Mouse (Mus musculus) lung, postnatal 36 days (tissue): ENCODE measurements at regions not wholly inside any gene's neighbourhood (a gene's known extent, or its start where the extent isn't known, plus 50 kb on each side); places are given as distances from the start of the nearest gene placed in this dataset.

Experiments
- DNase-seq: peaks from one replicate; pipeline ENCODE4 v3.0.0; 2022; ENCODE audit warnings: mixed read lengths

DNA sequence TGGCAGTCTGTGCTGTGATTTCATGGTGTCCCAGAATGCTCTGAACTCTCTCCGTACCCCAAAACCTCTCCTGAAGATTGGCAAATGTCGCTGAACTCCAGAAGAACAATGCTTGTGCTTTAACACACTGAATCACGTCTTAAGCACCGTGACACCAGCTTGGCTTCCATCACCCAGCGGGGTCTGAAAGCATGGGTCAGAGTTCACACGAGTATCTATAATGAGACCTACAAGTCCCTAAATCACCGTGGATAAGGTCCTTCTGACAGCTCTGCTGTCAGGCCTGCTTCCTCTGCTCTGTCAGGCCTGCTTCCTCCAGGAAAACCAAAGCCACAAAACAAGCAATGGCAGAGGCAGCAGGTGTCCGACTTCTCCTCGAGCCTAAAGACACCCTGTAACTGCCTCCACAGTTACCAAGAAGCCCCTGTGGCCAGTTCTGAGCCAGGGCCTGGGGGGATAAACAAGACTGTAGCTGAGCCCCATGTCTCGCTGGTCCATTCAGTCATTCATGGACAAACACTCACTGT, 229.1 kb upstream of the A430005L14Rik start:
- no peak for DNase-seq

DNA sequence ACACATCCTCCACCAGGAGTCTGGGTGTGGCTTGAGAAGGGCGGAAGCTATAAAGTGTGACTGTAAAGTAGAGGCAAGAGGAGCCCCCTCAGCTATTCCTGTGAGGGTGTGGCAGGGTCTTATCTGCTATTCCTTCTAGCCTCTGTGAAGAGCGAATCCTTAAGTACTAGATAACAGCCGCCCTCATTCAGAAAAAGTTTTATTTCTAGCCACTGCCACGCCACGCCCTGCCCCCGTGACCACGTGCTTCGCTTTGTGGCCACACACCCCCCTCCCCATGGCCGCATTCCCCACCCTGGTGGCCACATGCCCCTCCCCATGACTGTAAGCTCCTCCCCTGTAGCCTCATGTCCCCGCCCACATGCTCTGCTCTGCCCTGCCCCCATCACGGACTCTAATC, 218.9 kb upstream of the A430005L14Rik start:
- no peak for DNase-seq

DNA sequence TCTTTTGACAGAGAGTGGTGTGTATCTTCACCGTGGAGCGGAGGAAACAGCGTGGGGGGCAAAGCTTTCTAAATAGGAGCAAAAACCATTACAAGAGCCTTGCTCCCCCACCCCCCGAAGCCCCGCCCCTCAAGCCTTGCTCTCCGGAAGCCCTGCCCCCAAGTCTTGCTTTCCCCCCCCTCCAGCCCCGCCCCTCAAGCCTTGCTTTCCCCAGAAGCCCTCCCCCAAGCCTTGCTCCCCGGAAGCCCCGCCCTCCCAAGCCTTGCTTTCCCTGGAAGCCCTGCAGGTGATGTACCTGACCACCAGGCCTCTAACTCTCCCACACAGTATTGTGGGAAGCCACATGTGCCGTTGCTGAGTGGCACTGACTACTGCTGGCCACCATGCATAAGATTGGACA, 214.8 kb upstream of the A430005L14Rik start:
- DNase-seq, result no peak

DNA sequence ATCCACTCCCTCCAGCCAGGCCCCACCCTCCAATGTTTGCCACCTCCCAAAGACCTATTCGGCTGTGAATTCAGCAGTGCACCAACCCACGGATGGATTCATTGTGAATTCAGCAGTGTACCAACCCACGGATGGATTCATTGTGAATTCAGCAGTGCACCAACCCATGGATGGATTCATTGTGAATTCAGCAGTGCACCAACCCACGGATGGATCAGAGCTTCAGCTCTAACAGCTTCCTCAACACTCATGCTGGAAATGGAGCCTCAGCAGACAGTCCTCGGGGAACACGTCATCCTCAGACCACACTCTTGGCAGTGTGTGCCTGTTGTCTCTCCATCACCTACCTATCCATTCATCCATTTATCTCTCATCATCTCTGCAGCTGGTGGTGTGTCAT, 204.2 kb upstream of the A430005L14Rik start:
- no peak for DNase-seq

DNA sequence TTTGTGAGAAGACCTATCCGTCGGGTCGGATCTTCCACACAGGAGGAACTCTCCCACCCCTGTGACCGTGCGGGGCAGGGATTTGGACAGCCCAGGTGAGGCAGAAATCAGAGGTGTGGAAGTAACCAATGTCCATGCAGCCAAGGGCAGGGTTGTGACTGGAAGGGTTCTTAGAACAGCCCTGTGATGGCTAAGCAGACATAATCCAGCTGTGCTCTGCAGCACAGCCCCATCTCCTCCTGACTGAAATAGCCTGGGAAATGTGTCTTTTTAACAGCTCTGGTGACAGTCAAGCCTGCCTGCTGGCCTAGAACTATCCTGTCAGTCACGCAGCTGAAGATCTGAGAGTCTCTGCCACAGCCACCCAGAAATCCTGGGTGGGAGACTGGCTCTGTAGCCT, 198.7 kb upstream of the A430005L14Rik start:
- no peak for DNase-seq

DNA sequence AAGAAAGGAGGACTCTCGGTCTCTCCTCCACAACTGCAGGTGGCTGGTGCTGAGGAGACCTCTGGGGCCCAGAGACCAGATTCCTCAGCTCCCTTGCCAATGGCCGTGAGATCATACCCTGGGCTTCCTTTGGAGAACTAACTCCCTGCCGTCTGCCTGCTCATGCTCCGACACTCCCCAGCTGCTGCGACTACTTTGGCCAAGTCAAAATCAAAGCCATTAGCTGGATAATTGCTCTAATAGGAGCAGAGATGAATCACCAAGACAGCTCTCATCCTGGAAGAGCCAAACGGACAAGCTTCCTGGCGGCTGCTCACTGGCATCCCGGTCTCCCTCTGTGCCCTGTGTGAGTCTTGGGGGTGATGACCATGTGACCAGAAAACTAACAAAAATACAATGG, 198.3 kb upstream of the A430005L14Rik start:
- DNase-seq, result no peak

DNA sequence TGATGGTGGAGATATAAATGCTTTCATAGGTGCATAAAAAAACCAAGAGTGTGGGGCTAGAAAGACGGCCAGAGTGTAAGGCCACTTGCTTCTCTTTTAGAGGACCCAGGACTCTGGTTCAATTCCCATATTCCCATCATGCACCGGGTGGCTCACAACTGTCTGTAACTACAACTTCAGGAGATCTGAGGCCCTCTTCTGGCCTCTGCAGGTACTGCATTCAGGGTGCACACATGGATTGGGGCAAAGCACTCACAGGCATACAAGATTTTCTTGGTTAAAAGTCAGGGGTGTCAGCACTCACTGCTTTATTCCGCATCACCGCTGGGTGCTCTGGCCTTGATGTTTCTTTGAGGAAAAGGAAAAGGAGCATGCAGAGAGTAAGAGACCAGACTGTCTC, 196.1 kb upstream of the A430005L14Rik start:
- DNase-seq, result no peak

DNA sequence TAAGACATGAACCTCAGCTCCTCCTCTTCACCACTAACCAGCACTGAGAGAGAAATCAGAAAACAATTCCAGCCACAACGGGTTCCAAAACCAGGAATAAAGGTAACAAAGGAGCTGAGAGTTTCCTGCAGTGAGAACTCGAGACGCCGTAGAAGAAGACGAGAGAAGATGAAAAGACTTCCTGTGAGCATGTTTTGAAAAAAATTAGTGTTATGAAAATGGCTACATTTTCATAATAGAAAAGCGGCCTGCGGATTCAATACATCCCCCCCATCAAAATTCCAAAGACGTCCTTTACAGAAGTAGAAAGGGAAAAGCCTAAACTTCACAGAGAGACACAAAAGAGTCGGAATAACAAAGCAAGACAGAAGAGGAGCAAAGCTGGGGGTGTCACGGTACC, 193.6 kb upstream of the A430005L14Rik start:
- DNase-seq, result no peak

DNA sequence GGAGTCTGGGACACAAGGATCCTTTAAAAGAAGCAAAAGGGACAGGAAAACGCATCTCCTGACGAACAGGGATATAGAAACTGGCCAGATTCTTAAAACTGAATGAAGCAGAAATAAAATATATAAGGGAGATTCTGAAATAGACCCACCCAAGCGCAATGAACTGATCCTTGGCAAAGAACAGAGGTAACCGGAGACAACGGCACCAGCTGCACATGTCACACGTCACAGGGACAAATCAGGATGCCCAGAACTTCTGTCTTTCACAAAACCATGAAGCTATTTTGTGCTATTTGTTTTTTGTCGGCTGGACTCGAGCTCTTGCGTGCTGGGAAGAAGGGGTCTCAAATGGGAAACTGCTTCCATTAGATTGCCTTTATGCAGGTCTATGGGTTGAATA, 189.3 kb upstream of the A430005L14Rik start:
- no peak for DNase-seq

DNA sequence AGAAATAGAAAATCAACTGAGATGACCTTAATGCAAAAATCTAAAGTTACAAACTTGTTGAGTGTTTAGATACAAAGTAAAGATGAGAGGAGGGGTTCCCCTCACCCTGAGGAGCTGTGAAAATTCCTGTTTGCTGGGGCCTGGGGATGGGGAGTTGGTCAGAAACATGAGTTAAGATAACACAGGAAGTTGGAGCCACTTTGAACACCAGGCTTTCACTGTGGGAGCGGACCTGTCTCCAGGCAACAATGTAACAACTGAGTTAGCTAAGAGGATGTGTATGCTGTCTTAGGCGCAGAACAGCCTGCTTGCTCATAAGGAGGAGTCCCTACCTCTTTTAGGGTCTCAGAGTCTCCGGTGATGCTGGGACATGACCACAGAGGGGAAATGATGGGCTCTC, 188.7 kb upstream of the A430005L14Rik start:
- peak; percentile 3 for DNase-seq

DNA sequence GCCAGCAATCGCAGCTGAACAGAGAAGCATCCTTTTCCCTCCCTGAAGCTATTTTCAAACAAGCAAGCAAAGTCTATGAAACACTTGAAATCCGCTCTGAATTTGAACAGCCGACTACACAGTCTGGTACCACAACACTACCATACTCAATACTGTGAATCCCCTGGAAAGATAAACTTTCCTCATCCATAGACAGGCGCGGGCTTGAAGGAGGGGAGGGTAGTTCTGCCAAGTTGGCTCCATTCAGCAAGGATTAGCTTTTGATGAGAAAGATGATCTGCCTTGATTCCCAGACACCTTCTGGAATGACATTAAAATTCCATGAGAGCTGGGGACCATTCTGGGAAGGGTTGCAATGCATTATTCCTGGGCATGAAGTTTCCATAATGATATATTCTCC, 186.4 kb upstream of the A430005L14Rik start:
- DNase-seq, result no peak

DNA sequence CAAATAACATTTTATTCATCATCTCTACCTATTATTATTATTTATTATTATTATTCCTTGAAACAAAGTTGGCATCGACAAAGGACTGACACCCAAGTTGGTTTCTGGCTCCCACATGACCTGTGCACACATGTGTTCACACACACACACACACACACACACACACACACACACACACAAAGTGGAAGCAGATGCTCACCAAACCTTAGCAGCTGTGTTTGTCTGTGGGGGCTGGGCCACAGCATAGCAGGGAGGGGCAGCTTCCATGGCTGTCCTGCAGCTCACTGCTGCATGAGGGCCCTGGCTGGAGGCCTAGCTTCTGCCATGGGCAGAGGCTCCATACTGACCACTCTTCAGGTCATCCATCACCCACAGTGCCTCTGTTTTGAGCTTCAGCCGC, 176.5 kb upstream of the A430005L14Rik start:
- no peak for DNase-seq

DNA sequence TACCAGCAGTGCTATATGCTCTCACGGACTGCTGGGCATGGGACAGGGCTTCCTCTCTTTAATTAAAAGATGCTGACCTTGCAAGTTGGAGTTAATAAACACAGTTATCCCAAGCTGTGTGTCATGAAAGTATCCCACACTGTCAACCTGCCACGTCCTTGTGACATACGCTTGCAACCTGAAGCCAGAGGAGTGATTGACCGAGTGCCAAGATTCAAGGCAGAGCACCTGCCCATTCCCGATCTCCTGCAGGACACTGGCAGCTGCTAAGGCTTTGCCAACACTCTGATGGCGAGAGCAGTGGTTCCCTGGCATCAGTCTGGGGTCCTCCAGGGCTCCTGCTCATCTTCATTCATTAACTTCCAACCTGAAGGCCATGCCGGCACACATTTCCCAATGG, 175.8 kb upstream of the A430005L14Rik start:
- no peak for DNase-seq

DNA sequence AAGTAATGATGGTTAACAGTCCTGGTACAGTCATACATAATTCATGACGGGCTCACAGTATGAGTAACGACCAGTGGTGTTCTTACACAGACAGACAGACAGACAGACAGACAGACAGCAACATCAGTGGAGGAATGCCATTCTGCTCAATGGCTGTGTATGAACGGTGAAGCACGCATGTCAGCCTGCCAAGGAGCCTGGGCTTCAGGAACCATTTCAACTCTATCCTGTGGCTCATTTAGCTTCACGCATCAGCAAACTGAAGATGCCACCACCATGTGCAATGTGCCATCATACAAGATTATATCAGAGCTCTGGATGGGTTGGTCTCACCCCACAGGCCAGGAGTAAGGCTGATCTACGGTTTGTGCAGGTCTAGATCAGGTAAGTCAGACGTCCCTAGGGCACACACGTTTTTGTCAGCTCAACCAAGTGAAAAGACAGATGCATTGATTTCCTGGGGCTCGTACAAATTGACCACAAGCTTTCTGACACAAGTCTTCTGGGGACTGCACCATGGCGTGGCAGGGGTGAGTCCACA, 175.0 kb upstream of the A430005L14Rik start:
- no peak for DNase-seq

DNA sequence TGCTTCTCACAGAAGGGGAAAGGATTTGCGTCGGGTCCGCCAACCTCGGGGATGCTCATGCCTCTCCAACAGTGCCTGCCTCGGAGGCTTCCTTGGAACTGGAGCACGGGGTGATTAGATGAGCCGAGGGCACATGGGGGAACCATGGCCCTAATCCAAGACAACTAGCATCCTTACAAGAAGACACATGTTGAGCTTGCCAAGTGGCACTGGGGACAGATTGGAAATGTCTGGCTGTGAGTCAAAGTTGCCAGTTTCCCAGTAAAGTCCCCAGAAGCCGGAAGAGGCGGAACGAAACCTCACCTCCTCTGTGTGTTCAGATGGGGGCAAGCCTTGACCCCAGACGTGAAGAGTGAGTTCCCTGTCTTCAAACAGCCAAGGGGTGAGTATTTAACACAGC, 172.6 kb upstream of the A430005L14Rik start:
- no peak for DNase-seq

DNA sequence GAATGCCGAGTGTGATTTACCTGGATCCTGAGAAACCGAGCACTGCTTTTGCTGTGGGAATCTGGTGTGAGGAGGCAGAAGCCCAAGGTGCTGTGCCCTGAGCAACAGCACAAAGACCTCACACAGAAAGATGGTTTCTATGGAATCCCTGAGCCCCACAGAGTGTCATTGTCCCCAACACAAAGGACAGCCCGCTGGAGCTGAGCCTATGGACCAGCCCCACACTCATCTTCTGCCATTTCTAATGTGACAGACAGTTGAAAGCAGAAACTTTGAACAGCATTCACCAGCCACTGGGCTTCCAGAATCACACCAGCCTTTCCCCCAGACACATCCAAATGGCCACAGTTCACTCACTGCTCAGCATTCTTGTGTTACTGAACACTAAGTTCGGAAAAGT, 171.5 kb upstream of the A430005L14Rik start:
- DNase-seq, result no peak

DNA sequence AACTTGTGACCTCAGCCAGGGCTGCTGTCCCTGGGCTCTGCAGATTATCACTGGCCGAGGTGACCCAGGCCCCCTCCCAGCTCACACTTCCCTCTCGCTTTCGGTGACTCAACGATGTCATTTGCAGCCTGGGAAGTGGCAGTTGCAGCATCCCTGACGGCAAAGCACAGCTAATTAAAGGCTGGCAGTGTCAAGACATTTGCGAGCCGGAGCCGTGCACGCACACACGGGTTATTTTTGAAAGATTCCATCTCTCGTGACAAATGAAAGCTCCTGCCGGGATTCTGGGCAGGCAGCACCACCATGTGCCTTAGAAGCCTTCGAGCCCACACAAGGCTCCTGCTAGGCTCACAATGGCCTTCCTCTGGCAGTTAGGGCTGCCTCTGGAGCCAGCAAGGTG, 164.7 kb upstream of the A430005L14Rik start:
- DNase-seq, result no peak

DNA sequence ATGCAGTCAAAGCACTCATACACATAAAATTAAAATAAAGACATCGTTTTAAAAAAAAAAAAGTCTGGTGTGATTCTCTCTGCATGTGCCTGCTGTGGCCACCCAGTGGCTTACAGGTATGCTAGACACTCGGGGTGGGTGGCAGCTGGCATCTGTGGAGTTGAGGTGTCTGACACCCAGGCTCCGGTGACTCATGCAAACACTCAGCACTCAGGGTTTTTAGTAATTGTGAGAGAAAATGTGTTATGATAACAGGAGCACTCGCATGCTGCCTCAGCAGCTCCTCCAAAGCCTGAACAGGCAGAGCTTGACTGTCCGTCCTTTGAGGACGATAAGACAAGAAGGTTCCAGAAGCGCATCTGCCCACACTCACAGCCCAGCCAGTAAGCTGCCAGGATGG, 159.0 kb upstream of the A430005L14Rik start:
- DNase-seq, result no peak

DNA sequence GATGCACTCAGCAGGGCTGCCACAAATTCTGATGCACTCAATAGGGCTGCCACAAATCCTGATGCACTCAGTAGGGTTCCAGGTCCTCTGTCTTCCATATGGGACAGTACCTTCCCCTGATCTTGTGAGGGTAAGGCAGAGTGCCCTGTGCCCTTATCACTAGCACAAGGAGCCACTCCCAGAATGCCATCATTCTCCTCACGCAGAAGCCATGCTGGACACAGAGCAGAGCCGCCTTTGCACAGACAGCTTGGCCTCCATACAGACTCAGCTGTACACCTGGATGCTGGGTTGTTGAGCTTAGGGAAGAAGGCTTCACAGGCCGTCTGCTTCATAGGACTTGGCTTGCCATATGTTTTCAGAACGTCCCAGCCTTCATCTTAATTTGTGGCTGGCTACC, 151.3 kb upstream of the A430005L14Rik start:
- DNase-seq, result no peak

DNA sequence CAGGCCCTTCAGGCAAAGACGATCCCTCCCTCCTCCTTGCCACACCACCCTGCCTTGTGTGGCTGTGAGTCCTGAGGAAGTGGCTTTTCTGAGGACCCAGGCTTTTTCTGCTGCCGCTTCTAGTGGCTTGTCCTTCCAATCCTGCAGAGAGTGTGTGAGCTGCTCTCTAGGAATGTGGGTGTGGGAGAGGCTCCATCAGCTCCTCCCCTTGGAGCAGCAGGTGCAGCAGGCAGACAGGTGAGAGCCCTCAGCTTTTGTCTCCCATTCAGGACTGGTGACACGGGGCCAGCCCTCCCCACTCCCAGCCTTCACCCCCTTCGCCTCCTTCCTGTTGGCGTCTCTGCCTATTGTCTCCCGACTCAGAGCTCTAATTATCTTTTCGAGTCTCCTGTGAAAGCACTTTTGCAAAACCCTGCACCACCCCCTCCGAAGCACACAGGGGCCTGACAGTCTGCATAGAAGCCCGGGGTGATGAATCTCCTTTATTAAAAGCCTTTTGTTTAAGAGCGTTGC, 150.8 kb upstream of the A430005L14Rik start:
- DNase-seq, result no peak

DNA sequence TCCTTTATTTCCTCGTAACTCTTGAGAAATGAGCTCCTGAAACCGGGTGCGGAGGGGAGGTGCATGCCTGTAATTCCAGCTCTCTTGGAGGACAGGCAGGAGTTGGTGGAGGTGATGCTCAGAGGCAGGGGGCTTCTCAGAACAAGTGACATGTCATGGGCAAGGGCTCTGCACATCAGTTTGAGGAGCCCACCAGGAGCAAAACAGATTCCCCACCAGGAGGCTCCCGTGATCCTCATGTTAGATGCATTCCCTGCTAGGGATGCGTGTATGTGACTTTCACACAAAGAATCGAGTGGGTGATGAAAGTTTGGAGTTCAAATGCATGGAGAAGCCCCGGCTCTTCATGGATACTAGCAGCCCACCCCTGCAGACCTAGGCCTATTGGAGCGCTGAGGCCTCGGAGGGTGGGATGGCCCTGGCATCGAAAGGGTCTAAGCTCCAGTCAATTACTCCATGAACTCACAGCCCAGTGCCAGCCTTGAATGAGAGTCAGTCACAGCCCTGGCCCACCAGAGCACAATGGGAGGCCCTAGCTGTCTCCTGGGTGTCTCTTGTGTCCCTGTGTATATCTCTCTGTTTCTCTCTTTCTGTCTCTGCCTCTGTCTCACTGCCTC, 150.1 kb upstream of the A430005L14Rik start:
- DNase-seq, result no peak

DNA sequence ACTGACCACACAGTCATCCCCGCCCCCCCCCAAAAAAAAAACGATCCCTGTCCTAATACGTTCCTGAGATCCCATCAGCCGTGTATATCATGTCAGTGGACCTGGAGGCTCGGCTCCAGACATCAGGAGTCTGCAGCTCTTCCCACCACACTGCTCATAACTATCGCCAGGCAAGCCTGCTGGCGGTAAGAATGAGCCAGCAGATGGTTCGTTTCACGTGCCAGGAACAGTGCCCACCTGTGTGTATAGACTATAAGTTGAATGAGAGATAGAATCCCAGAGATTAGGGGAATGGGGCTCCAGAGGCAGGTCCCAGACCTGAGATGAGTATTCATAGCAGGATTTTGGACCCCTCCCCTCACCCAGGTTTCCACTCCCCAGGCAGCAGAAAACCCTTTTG, 144.2 kb upstream of the A430005L14Rik start:
- DNase-seq, result no peak

DNA sequence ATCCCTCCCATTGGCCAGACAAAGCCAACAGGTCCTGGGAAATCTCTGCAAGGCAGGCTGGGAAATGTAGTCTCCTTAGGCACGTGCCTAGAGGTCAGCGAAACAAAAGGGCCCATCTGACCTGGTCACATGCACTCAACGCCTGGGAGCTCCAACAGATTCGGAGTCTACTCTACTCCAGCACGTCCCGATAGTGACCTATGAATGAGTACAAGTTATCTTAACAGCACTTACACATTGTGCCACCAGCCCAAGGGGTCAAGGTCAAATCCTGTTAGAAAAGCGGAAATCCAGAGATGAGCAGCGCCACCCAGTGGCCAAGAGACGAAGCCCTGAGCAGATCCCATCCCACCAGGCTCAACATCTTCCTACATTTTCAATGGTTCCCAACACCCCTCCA, 129.1 kb upstream of the A430005L14Rik start:
- DNase-seq, result peak; percentile 8

DNA sequence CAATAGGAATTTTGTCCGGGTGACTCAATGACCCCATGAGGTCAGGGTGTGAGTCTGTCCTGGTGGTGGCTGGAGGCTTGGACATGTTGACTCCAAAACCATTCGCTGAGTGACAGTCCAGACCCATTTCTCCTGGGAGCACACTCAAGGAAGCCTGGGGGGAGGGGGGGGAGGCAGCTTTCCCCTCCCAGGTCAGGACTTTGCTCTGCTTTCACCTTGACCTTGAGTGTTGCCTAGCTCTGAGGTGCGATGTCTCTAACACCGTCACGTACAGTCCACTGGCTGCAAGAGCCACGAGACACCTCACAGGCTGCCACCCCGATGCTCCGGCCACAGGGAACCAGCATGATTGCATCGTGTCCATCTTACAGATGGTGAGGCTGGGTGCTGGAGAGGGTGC, 127.3 kb upstream of the A430005L14Rik start:
- no peak for DNase-seq

DNA sequence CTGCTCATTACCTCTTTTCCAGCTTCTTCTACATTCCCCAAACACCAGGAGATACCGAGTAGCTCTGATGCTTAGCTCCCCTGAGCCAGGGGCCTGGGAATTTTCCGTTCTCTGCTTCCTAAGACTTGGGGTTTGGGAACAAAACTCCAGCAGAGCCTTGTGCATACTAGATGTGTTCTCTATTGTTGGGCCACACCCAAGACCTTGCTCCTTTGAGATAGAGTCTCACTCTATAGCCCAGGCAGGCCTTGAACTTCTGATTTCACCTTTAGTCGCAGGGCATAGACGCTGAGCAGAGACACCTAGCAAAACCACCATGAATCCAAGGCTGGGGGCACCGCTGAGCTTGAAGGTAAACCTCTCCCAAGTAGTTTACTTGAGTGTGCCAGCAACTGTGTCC, 126.5 kb upstream of the A430005L14Rik start:
- no peak for DNase-seq
